Mouse (Mus musculus) kidney, adult 2 months (tissue): ENCODE results near the gene Cdiptos.

Source experiments
- CTCF ChIP-seq: fragments of 200-500 bp; conservative IDR thresholded peaks from 2 replicates; pipeline ENCODE4 v1.5.1; 2011; ENCODE audit warnings: low read depth, mild to moderate bottlenecking, control low read depth, low read length, moderate library complexity, mixed read lengths; ENCODE audit not compliant: insufficient read depth, insufficient read length
- POLR2A ChIP-seq: fragments of 200-500 bp; IDR thresholded peaks from one replicate; pipeline ENCODE4 v1.6.1; 2011; ENCODE audit warnings: low read depth, low read length, control low read depth

DNA sequence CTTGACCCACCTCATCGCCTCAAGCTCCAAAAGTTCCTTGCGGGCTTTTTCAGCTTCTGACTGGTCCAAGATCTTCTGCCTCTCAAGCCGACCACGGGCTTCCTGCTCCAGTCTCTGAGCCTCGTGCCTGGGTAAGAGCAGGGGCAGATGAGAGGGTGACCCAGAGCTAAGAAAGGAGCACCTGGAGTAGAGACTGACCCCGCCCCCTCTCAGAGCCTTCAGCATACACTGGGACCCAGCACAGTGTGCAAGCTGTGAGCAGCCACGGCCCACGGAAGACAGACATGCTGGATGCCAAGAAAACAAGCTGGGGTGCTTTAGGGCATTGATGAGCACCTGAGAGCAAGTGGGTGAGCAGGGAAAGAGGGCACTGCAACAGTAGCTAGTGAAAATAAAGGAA, 12.9 kb upstream of the Cdiptos start:
- no peak for TF ChIP-seq CTCF
- TF ChIP-seq POLR2A = no peak
